Mouse (Mus musculus): ENCODE data around the gene Rad9b. TPM values are rescaled to one million over a fixed set of nuclear protein-coding genes. Genes with fewer than 3 reads are reported as not detected.

Rad9b gene
- total RNA-seq, 2 experiments from 2014 or later = 3.9 to 4.1 TPM

GRCm38 (mm10) chr5:122285767-122286150, 68.3 kb downstream of the Rad9b start:
- DNase-seq (ENCODE audit: low spot score in 2 of 2) = no peak

- peak in 1 of 2 experiments; percentile 41 for DNase-seq (ENCODE audit: low spot score in 2 of 2)
These were observed 68.8 kb downstream of the Rad9b start for GRCm38 (mm10) chr5:122285029-122285766.

GRCm38 (mm10) chr5:122284183-122285028, 69.6 kb downstream of the Rad9b start, which contains the start of gene Pptc7:
Gene Pptc7 (plus strand): TSS chr5:122284365.
- peak; percentile 78 to 91 for DNase-seq (ENCODE audit: low spot score in 2 of 2)

- no peak for DNase-seq (ENCODE audit: low spot score in 2 of 2)
These were observed 70.2 kb downstream of the Rad9b start for GRCm38 (mm10) chr5:122283828-122284182.

- DNase-seq (ENCODE audit: low spot score in 2 of 2) = no peak
These were observed 73.1 kb downstream of the Rad9b start for GRCm38 (mm10) chr5:122280827-122281462.

GRCm38 (mm10) chr5:122280422-122280826, 73.6 kb downstream of the Rad9b start:
- no peak for DNase-seq (ENCODE audit: low spot score in 2 of 2)

GRCm38 (mm10) chr5:122279799-122280421, 74.1 kb downstream of the Rad9b start:
- DNase-seq (ENCODE audit: low spot score in 2 of 2) = no peak

GRCm38 (mm10) chr5:122278946-122279345, 75.1 kb downstream of the Rad9b start:
- no peak for DNase-seq (ENCODE audit: low spot score in 2 of 2)

- no peak for DNase-seq (ENCODE audit: low spot score in 2 of 2)
These were observed 79.2 kb downstream of the Rad9b start for GRCm38 (mm10) chr5:122274785-122275184.

Other genes starting within 250 kb of the Rad9b start
- 1 to 10 TPM in 1 of 2 experiments, under 1 TPM in 1; 0.74 to 2.2 TPM for gene Ccdc63, start 213.4 kb downstream of the Rad9b start, total RNA-seq (2021)
- 100 to 1,000 TPM; 198 to 200 TPM for gene Ppp1cc, start 196.0 kb downstream of the Rad9b start, total RNA-seq (2021)
- 1 to 10 TPM; 3.4 to 5.0 TPM for gene Hvcn1, start 147.4 kb downstream of the Rad9b start, total RNA-seq (2021)
- gene Tctn1, start 89.8 kb downstream of the Rad9b start, total RNA-seq (2021) = 10 to 100 TPM; 12.7 to 13.6 TPM
- 10 to 100 TPM; 34.8 to 35.3 TPM for gene Pptc7, start 69.9 kb downstream of the Rad9b start, total RNA-seq (2021)
- gene Vps29, start 136 bp upstream of the Rad9b start, total RNA-seq (2021) = 100 to 1,000 TPM; 219 to 224 TPM
- 10 to 100 TPM; 26.8 to 27.2 TPM for gene Gpn3, start 17.6 kb upstream of the Rad9b start, total RNA-seq (2021)
- 10 to 100 TPM; 75.9 to 80.7 TPM for gene Fam216a, start 18.1 kb upstream of the Rad9b start, total RNA-seq (2021)
- 100 to 1,000 TPM; 300 to 318 TPM for gene Arpc3, start 37.6 kb upstream of the Rad9b start, total RNA-seq (2021)
- gene Anapc7, start 67.5 kb upstream of the Rad9b start, total RNA-seq (2021) = 10 to 100 TPM; 32.7 to 33.2 TPM
- gene Atp2a2, start 148.0 kb upstream of the Rad9b start, total RNA-seq (2021) = 100 to 1,000 TPM; 659 to 669 TPM

All from layer of hippocampus, postnatal 14 days (tissue).